Mouse (Mus musculus) limb, embryonic 13.5 days (tissue): ENCODE measurements around the gene Hacd1. TPM values are rescaled to one million over a fixed set of nuclear protein-coding genes. Genes with fewer than 3 reads are reported as not detected.
"Not testable (repeated sequence)": the region's sequence is repeated elsewhere in the genome, so short reads cannot be mapped to it uniquely, and the experiment has no call there.

Experiments used
- ATAC-seq: fragments of 200-750 bp; cut with Nextera tagmentation; 2 replicates; pipeline ENCODE4 v1.8.0; 2017; ENCODE audit warnings: low read depth, moderate number of reproducible peaks, moderate TSS enrichment; ENCODE audit not compliant: low FRiP score
- H3K27ac ChIP-seq: fragments of 300-500 bp; sonication (generic); 2 replicates; pipeline ENCODE4 v1.5.1; 2015; ENCODE audit warnings: inconsistent platforms, mild to moderate bottlenecking, moderate library complexity
- H3K27me3 ChIP-seq: fragments of 300-500 bp; sonication (generic); 2 replicates; pipeline ENCODE4 v1.6.1; 2015; ENCODE audit warnings: mild to moderate bottlenecking, inconsistent platforms
- H3K36me3 ChIP-seq: fragments of 300-500 bp; sonication (generic); 2 replicates; pipeline ENCODE4 v1.6.1; 2015; ENCODE audit warnings: inconsistent platforms, mild to moderate bottlenecking, moderate library complexity
- H3K4me1 ChIP-seq: fragments of 300-500 bp; sonication (generic); 2 replicates; pipeline ENCODE4 v1.6.1; 2015; ENCODE audit warnings: inconsistent platforms
- H3K4me2 ChIP-seq: fragments of 300-500 bp; sonication (generic); replicated peaks from 2 replicates; pipeline ENCODE4 v1.6.1; 2015; ENCODE audit warnings: inconsistent platforms, mild to moderate bottlenecking, moderate library complexity
- H3K4me3 ChIP-seq: fragments of 300-500 bp; sonication (generic); 2 replicates; pipeline ENCODE4 v1.5.1; 2015; ENCODE audit warnings: moderate library complexity, mild to moderate bottlenecking, inconsistent platforms
- H3K9ac ChIP-seq: fragments of 300-500 bp; sonication (generic); 2 replicates; pipeline ENCODE4 v1.6.1; 2015; ENCODE audit warnings: mild to moderate bottlenecking, inconsistent platforms
- H3K9me3 ChIP-seq: fragments of 300-500 bp; sonication (generic); 2 replicates; pipeline ENCODE4 v1.6.1; 2016; ENCODE audit warnings: inconsistent platforms
- WGBS: fragments of 180-500 bp; shearing (Covaris S2); methylation state at CpG from one replicate; pipeline ENCODE4 v1.1.7; 2015; 5-methylcytosine and 5-hydroxymethylcytosine counted together
- polyA plus RNA-seq: library from polyadenylated mRNA; unstranded; fragments of >200 nt; fragmentation: Nextera tagmentation; extraction: Ambion mirVana; gene quantifications from 2 replicates; pipeline ENCODE4 v1.2.1, GENCODE M21; 2015

Gene Hacd1
- 58.7 and 64.9 TPM in 2 replicates for polyA plus RNA-seq

DNA sequence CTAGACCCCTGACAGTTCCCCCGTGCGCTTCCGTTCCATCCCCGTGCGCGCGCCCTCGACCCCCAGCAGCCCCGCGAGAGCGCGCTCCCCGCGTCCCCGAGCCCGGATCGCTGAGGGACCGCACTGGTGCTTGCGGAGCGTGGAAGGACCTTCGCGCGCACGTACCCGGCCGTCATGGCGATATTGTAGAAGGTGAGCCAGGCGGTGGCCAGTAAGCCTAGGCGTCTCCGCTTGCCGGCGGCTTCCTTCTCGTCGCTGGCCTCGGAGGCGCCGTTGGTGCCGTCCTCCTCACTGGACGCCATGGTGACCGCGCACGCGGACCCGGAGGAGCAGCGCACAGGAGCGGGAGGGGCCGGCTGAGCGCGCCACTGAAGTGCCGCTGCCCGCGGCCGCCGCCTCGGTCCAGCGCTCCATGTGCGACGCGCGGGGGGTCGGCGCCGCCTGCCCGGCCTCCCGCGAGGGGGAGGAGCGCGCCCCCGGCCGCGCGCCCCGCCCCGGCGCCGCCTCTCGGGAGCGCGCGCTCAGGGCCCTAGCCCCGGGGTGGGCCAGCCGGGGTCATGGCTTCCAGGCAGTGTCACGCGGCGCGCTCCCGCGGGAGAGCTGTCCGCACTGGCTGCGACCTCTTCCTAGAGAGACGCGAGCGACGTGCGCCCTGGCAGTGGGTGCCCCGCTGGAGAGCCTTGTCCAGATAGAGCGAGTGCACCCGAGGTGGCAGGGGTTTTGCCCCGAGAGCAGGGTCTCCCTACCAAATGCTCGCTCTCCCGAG lies at the start of gene Hacd1:
Gene Hacd1 (minus strand): TSS at position 570 of the 766 bp plus-strand sequence.
- H3K9me3 ChIP-seq: no peaks in the 10 kb centered on the region
- peaks cover 5% of the 10 kb centered on the region; the same call in 1 of the 2 replicates for H3K4me1 ChIP-seq
- no peaks in the 10 kb centered on the region for H3K36me3 ChIP-seq
- peak within 1 kb of the TSS; percentile 80 for H3K4me2 ChIP-seq
- ATAC-seq: peak; percentile 85
- no peaks in the 10 kb centered on the region for H3K27me3 ChIP-seq
- peak within 1 kb of the TSS; percentile 80 for H3K27ac ChIP-seq
- under 1% methylated on average over 80 of the region's 101 CpGs for WGBS
- H3K4me3 ChIP-seq: peak within 1 kb of the TSS; percentile 75
- peak within 1 kb of the TSS; percentile 76 for H3K9ac ChIP-seq

DNA sequence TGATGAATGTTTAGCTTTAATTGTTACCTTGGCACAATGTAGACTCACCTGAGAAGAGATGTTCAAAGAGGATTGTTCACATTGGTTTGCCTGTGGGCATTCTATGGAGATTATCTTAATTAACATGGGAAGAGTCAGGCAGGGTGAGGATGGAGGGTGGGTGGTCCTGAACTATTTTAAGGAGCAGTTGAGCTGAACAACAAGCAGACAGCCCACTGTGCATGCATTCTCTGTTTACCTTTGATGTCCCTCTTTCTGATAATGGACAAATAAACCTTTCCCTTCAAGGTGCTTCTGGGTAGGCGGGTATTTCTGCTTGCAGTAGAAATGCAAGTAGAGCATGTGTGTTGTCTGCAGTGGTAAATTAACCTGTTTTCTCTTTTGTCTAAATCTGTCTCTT lies 48.0 kb upstream of the Hacd1 start:
- Histone ChIP-seq H3K9ac (no peak overlapping the region), H3K9me3 (no peaks in the 10 kb centered on the region), H3K36me3 (peaks cover 20% of the 10 kb centered on the region), H3K4me3 (no peak overlapping the region), H3K4me1 (no peaks in the 10 kb centered on the region), H3K27ac (no peak overlapping the region), H3K4me2 (no peak overlapping the region), H3K27me3 (no peaks in the 10 kb centered on the region)
- WGBS: 76% methylated on average over 1 of the region's 1 CpGs
- ATAC-seq: no peak

DNA sequence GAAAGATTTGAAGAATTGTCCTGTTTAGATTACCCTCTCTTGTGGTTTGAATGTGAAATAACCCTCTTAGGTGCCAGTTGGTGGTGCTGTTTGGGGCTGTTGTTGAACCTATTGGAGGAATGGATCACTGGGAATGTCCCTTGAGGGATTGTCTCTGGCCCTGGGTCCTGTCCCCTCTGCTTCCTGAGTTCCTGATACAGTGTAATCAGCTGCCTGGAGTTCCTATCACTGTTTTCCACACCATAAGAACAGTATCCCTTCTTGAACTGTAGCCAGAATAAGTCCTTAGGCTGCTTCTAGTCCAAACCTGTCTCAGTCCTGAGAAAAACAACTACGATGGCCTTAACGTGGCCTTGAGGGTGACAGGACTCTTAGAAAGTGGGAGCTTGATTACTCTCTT lies 46.7 kb upstream of the Hacd1 start:
- no peak for ATAC-seq
- 87% methylated on average over 2 of the region's 2 CpGs for WGBS
- Histone ChIP-seq H3K27me3 (no peaks in the 10 kb centered on the region), H3K27ac (no peak overlapping the region), H3K4me1 (no peaks in the 10 kb centered on the region), H3K4me2 (no peak overlapping the region), H3K9ac (no peak overlapping the region), H3K36me3 (peaks cover 14% of the 10 kb centered on the region), H3K9me3 (no peaks in the 10 kb centered on the region), H3K4me3 (no peak overlapping the region)

DNA sequence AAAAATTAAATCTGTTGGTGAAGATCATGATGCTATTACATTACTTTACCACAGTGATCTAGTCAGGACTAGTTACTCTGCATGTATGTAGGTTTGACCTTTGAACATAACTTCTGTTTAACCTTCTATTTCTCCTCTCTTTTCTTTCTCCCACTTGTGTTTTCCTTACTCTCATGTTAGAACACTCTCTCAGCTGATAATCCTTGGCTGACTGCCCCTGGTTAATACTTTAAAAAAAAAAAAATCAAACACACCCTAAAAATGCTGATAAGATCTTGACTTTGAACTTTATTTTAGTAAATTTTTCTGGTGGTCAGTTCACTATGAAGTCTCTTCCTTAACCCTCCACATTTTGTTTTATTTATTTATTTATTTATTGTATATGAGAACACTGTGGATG lies 44.6 kb upstream of the Hacd1 start:
- ATAC-seq: no peak
- Histone ChIP-seq H3K4me2 (no peak overlapping the region), H3K27me3 (no peaks in the 10 kb centered on the region), H3K4me1 (no peaks in the 10 kb centered on the region), H3K27ac (no peak overlapping the region), H3K36me3 (peaks cover 24% of the 10 kb centered on the region), H3K4me3 (no peak overlapping the region), H3K9me3 (peaks cover 10% of the 10 kb centered on the region; the same call in 1 of the 2 replicates), H3K9ac (no peak overlapping the region)

DNA sequence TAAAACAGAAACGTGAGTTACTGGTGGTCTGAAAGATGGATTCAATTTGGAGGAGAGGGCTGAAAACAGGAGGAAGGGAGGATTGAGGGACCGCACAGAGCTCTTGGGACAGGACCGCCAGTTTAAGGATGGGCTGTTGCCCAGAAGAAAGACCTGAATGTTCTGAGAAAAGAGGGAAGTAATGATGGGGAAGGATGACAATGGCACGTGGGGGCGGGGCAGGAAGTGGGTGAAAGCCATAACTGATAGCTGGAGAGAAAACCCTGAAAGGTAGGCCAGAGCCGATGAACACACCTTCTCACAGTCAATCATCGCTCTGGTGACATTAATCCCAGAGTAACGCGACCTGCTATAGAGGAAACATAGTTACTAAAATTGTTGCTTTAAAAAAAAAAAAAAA lies 22.6 kb upstream of the Hacd1 start:
- H3K4me2 ChIP-seq, H3K9ac ChIP-seq, H3K27me3 ChIP-seq, H3K27ac ChIP-seq, H3K4me3 ChIP-seq, H3K9me3 ChIP-seq, ATAC-seq, H3K36me3 ChIP-seq: not testable (repeated sequence)
- peaks cover 18% of the 10 kb centered on the region for H3K4me1 ChIP-seq
- 92% methylated on average over 9 of the region's 9 CpGs for WGBS

DNA sequence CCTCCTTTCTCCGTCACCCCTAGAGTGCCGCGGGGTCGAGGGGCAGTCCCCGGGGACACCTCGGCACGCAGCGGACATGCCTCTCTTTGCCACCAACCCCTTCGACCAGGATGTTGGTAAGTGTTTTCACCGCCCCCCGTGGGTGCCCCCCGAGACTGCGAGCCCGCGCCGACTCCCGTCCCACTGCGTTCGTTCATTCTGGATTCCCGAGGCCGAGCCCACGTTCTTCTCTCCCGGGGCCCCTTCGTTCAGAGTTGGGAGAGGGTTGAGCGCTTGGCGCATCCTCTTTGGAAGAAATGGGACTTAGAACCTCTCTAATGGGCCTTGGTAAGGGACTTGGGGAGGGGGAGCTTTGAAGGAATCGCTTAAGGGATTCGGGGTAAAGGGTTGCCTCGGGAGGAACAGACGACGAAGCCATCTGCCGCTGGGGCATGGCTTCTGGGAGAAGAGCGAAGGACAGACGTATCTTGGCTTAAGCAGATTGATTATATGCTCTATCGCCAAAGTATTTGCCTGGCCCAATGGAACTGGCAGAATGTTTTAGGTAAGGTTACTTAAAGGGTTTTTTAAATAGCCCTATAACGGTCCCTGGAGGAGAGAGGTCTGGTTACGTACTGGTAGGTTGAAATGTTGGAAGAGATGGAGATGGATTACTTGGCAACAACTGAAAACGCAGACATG lies 18.4 kb upstream of the Hacd1 start:
- Histone ChIP-seq H3K4me3 (peak overlapping the region; percentile 86), H3K9ac (peak overlapping the region; percentile 95), H3K36me3 (no peaks in the 10 kb centered on the region), H3K9me3 (no peaks in the 10 kb centered on the region), H3K4me2 (peak overlapping the region; percentile 72), H3K4me1 (peaks cover 23% of the 10 kb centered on the region), H3K27ac (peak overlapping the region; percentile 91), H3K27me3 (no peaks in the 10 kb centered on the region)
- under 1% methylated on average over 30 of the region's 38 CpGs for WGBS
- no peak; the same call in 1 of the 2 replicates for ATAC-seq

DNA sequence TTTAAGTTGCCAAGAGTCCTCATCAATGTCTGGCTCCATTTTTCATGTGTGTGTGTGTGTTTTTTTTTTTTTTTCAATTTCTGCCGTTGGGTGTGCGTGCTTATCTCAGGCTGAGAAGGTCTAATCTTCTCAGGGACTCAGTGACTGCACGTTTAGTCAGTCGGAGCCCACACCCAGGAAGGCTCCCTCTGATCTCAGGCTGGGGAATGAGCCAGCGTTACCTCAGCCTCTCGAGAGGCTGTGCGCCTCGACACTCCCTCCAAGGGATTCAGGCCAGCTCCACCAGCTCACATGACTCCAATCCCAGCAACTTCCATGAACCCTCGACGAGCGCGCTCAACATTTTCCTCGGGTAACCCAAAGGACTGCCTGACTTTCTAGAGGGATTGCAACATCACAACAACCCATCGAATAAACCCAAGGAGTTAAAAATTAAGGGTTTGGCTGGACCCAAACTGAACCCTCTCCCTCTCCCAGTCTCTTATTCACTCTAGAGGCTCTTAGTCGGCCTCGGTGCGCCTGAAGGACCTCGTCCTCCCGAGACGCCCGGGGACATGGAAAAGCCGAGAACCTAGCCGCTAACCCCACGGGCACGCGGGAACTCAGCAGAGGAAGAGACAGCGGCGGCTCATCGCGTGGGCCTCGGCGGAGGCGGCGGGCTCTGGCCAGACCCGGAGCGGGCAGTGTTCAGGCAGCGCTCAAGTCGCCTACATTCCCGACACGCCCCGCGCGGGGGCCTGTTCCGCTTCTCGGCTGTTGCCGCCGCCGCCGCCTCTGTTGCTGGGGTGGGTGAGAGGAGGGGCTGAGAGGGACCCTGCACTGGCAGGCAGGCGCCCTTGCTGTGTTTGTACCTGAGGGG lies 17.7 kb upstream of the Hacd1 start, which contains the start of gene Stam:
Gene Stam (plus strand): TSS at position 737 of the 859 bp plus-strand sequence.
- Histone ChIP-seq H3K4me3 (peak within 1 kb of the TSS; percentile 86), H3K9ac (peak within 1 kb of the TSS; percentile 95), H3K36me3 (no peaks in the 10 kb centered on the region), H3K27me3 (no peaks in the 10 kb centered on the region), H3K27ac (peak within 1 kb of the TSS; percentile 91), H3K9me3 (no peaks in the 10 kb centered on the region), H3K4me2 (peak within 1 kb of the TSS; percentile 72), H3K4me1 (peaks cover 23% of the 10 kb centered on the region)
- under 1% methylated on average over 47 of the region's 50 CpGs for WGBS
- ATAC-seq: peak; percentile 97

DNA sequence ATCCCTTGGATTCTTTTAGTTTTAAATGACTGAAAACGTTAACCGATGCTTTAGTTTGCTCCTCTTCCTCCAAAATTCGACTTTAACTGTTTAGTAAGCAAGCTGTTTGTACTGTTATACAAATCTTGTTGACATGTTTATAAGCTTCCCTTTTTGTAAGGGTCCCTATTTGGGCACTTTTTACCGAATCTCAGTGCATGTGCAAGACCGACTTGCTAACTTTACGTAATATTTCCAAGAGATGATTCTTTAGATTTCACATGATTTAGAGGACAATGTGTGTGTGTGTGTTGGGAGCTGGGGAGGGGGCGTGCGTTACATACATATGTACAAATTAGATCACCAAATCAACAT lies 17.1 kb upstream of the Hacd1 start:
- no peak for ATAC-seq
- Histone ChIP-seq H3K4me1 (peaks cover 23% of the 10 kb centered on the region), H3K27ac (peak overlapping the region; percentile 91; the same call in 1 of the 2 replicates), H3K4me2 (peak overlapping the region; percentile 72), H3K4me3 (peak overlapping the region; percentile 86), H3K9ac (peak overlapping the region; percentile 95), H3K9me3 (no peaks in the 10 kb centered on the region), H3K27me3 (no peaks in the 10 kb centered on the region), H3K36me3 (no peaks in the 10 kb centered on the region)
- 17% methylated on average over 8 of the region's 8 CpGs for WGBS

DNA sequence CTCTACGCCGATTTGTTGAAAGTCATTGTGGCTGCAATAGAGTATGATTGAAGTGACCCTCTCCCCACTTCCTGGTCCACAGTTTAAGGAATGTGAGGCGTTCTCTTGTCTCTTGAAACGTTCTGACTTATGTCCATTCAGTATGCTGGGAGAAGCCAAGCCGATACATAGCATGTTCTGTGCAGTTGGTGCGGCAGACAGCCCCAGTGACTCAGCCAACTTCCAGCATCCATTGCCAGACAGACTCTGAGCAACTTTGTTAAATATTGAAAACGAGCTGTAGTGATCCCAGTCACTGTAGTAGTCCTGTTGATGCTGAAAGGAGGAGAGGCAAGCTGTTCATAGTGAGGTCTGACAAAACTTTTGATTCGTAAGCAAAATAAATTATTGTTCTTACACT lies 14.5 kb upstream of the Hacd1 start:
- H3K9ac ChIP-seq: no peak overlapping the region
- ATAC-seq: no peak
- H3K36me3 ChIP-seq: no peaks in the 10 kb centered on the region
- H3K9me3 ChIP-seq: no peaks in the 10 kb centered on the region
- no peak overlapping the region for H3K27ac ChIP-seq
- WGBS: 80% methylated on average over 8 of the region's 8 CpGs
- no peaks in the 10 kb centered on the region for H3K27me3 ChIP-seq
- H3K4me1 ChIP-seq: peaks cover 14% of the 10 kb centered on the region
- H3K4me3 ChIP-seq: no peak overlapping the region
- H3K4me2 ChIP-seq: no peak overlapping the region

DNA sequence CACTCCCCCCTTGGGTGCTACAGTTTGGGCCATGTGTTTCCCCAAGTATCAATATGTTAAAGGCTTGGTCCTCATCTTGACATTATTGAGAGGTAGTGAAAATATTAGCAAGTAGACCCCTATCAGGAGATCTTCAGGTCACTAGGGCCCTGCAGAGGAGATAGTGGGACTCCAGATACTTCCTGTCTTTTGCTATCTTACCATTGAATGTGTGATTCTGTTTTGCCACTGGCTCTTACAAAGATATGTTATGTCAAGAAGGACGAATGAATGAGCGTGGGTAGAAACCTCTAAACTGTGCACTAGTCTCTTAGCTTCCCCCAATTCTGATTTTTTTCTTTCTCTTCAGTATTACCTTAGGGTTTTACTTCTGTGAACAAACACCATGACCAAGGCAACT lies 13.1 kb upstream of the Hacd1 start:
- H3K9ac ChIP-seq: no peak overlapping the region
- peaks cover 6% of the 10 kb centered on the region; the same call in 1 of the 2 replicates for H3K4me1 ChIP-seq
- H3K27me3 ChIP-seq: no peaks in the 10 kb centered on the region
- no peak for ATAC-seq
- H3K36me3 ChIP-seq: no peaks in the 10 kb centered on the region
- H3K4me3 ChIP-seq: no peak overlapping the region
- no peak overlapping the region for H3K27ac ChIP-seq
- no peaks in the 10 kb centered on the region for H3K9me3 ChIP-seq
- 89% methylated on average over 2 of the region's 2 CpGs for WGBS
- H3K4me2 ChIP-seq: no peak overlapping the region

DNA sequence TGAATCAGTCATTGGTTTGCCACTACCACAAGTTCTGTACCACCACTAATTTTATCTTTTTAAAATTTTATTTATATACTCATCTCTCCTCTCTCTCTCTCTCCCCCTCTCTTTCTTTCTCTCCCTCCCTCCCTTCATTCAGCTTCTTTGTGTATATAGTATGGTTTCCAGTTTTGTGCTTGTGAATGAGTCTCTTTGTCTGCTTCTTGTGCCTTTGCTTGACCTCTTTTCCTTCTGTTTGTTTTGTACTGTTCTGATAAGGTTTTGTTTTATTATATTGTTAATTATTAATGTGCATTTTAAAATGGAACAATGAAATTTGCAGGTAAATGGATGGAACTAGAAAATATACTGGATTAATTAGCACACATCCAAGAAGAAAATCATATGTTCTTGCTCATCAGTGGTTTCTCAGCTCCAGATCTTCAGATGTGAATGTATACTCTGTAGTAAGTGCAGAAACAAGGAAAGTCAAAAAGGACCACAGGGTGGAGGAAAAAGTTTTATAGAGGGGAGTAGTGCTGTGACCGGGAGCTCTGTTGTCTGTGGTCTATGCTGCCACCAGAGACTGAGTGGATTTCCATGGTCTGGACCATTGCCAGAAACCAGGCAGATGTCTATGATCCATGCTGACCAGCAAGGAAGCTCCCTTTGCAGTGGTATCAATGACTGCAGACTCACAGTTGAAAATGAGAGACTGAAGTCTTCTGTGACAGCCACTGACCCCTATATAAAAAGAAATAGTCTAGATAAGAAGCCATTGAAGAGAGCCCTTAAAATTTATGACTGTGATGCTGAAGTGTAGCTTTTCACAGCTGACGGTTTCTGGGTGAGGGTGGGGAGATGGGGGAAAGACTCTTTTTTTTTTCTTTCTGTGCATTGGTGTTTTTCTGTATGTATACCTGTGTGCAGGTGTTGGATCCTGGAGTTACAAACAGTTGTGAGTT lies 10.0 kb upstream of the Hacd1 start:
- WGBS: 31% methylated on average over 2 of the region's 2 CpGs
- no peak overlapping the region for H3K4me2 ChIP-seq

More for the DNA sequence above, 10.0 kb upstream of the Hacd1 start:
- no peaks in the 10 kb centered on the region for H3K27me3 ChIP-seq
- ATAC-seq: no peak
- no peak overlapping the region for H3K27ac ChIP-seq
- H3K4me1 ChIP-seq: no peaks in the 10 kb centered on the region
- no peak overlapping the region for H3K4me3 ChIP-seq
- no peaks in the 10 kb centered on the region for H3K36me3 ChIP-seq
- H3K9ac ChIP-seq: no peak overlapping the region
- H3K9me3 ChIP-seq: no peaks in the 10 kb centered on the region
